ENCODE assay signal across 9 mouse cellular contexts in genomic region chr5:136427772-136428497, GRCm38 (mm10).
DNase-seq lines count a peak whose midpoint lies in the region; ATAC-seq and TF ChIP-seq lines count a peak whose summit lies in the region.
"Had no signal": no experiment of that assay in that cellular context is flagged by ENCODE, and none has a peak within 500 bp of the region (broad histone marks: within the 10 kb centered on the region; RNA-seq: fewer than 3 reads in every experiment).

No protein-coding gene starts in this region.

- no peak overlapping the region for H3K4me3 ChIP-seq in embryonic facial prominence, embryonic 10.5 days
- H3K4me3 ChIP-seq in heart, embryonic 14.5 days (ENCODE audit: control insufficient read depth in 1 of 2, insufficient read depth in 1 of 2, low read depth in 1 of 2, low read length in 2 of 2), result peak overlapping the region in 1 of 2 experiments; percentile 6; a peak in 1 of 4 replicates
- no peak overlapping the region for H3K4me3 ChIP-seq in kidney, postnatal 0 days (replicated peaks; ENCODE audit: low read depth, low read length)
- no peak overlapping the region for H3K4me3 ChIP-seq in midbrain, embryonic 15.5 days
- H3K4me3 ChIP-seq: liver, embryonic 15.5 days had no signal

- H3K9ac ChIP-seq in heart, embryonic 14.5 days (ENCODE audit: low read length), result peak overlapping the region; percentile 59
- no peak overlapping the region for H3K9ac ChIP-seq in kidney, postnatal 0 days (ENCODE audit: low read depth, low read length)
- H3K9ac ChIP-seq in midbrain, embryonic 15.5 days, result no peak overlapping the region
- H3K9ac ChIP-seq: liver, embryonic 15.5 days had no signal

- H3K27me3 ChIP-seq in embryonic facial prominence, embryonic 10.5 days (replicated peaks; ENCODE audit: low read depth, poor library complexity, severe bottlenecking), result no peaks in the 10 kb centered on the region
- no peaks in the 10 kb centered on the region for H3K27me3 ChIP-seq in heart, embryonic 14.5 days (ENCODE audit: control insufficient read depth, insufficient read depth, low read length)
- H3K27me3 ChIP-seq in kidney, postnatal 0 days (ENCODE audit: insufficient read depth, low read length), result no peaks in the 10 kb centered on the region
- no peaks in the 10 kb centered on the region for H3K27me3 ChIP-seq in midbrain, embryonic 15.5 days (replicated peaks)
- H3K27me3 ChIP-seq: liver, embryonic 15.5 days had no signal

- peaks cover 35% of the 10 kb centered on the region for H3K4me1 ChIP-seq in embryonic facial prominence, embryonic 10.5 days
- H3K4me1 ChIP-seq in heart, embryonic 14.5 days (ENCODE audit: control insufficient read depth in 2 of 2, insufficient read depth in 2 of 2, low read length in 2 of 2), result peaks cover 28 to 42% of the 10 kb centered on the region in 2 experiments
- H3K4me1 ChIP-seq in kidney, postnatal 0 days (replicated peaks; ENCODE audit: insufficient read depth, low read length), result peaks cover 29% of the 10 kb centered on the region
- peaks cover 19% of the 10 kb centered on the region for H3K4me1 ChIP-seq in midbrain, embryonic 15.5 days

- TF ChIP-seq CTCF in kidney, postnatal 0 days (IDR thresholded peaks at IDR 0.05; ENCODE audit: low read depth), result no peak

- peaks cover 8% of the 10 kb centered on the region; the same call in 1 of the 2 replicates for H3K36me3 ChIP-seq in embryonic facial prominence, embryonic 10.5 days (replicated peaks)
- H3K36me3 ChIP-seq in heart, embryonic 14.5 days (ENCODE audit: control insufficient read depth, insufficient read depth, low read length), result no peaks in the 10 kb centered on the region
- no peaks in the 10 kb centered on the region for H3K36me3 ChIP-seq in kidney, postnatal 0 days (ENCODE audit: insufficient read depth, low read length)
- H3K36me3 ChIP-seq in midbrain, embryonic 15.5 days (replicated peaks), result no peaks in the 10 kb centered on the region
- H3K36me3 ChIP-seq: liver, embryonic 15.5 days had no signal

- 82% methylated on average over 13 of the region's 13 CpGs for WGBS in embryonic facial prominence, embryonic 10.5 days
- 13% methylated on average over 13 of the region's 13 CpGs for WGBS in heart, embryonic 14.5 days
- WGBS in kidney, postnatal 0 days, result 43% methylated on average over 13 of the region's 13 CpGs
- WGBS in midbrain, embryonic 15.5 days, result 52% methylated on average over 13 of the region's 13 CpGs

- DNase-seq in cerebellum, adult 18-20 months, result peak; percentile 12 to 20
- DNase-seq in cerebellum, adult 8-10 months, result no peak
- DNase-seq in embryonic facial prominence, embryonic 10.5 days (ENCODE audit: low spot score), result no peak
- no peak for DNase-seq in kidney, postnatal 0 days (ENCODE audit: low spot score)
- no peak for DNase-seq in thymus, postnatal 25 days
- no peak for DNase-seq in Muller cell, postnatal 12 days (ENCODE audit: inconsistent ontology term)

- no peaks in the 10 kb centered on the region for H3K9me3 ChIP-seq in embryonic facial prominence, embryonic 10.5 days
- H3K9me3 ChIP-seq in heart, embryonic 14.5 days (ENCODE audit: control insufficient read depth, low read length), result no peaks in the 10 kb centered on the region
- no peaks in the 10 kb centered on the region for H3K9me3 ChIP-seq in kidney, postnatal 0 days (replicated peaks; ENCODE audit: low read length)
- no peaks in the 10 kb centered on the region for H3K9me3 ChIP-seq in midbrain, embryonic 15.5 days
- H3K9me3 ChIP-seq: liver, embryonic 15.5 days had no signal

- H3K4me2 ChIP-seq in heart, embryonic 14.5 days (ENCODE audit: low read length), result peak overlapping the region; percentile 51
- H3K4me2 ChIP-seq in kidney, postnatal 0 days (ENCODE audit: low read length), result no peak overlapping the region
- H3K4me2 ChIP-seq in midbrain, embryonic 15.5 days, result no peak overlapping the region
- H3K4me2 ChIP-seq: liver, embryonic 15.5 days had no signal

- H3K27ac ChIP-seq in embryonic facial prominence, embryonic 10.5 days (replicated peaks), result peak overlapping the region; percentile 4; the same call in 1 of the 2 replicates
- peak overlapping the region; percentile 93 to 95 for H3K27ac ChIP-seq in heart, embryonic 14.5 days (replicated peaks in 1 of 2; ENCODE audit: control insufficient read depth in 1 of 2, insufficient read depth in 1 of 2, low read depth in 2 of 2, low read length in 2 of 2)
- peak overlapping the region; percentile 73 for H3K27ac ChIP-seq in kidney, postnatal 0 days
- peak overlapping the region; percentile 65 for H3K27ac ChIP-seq in midbrain, embryonic 15.5 days
- H3K27ac ChIP-seq: liver, embryonic 15.5 days had no signal

- ATAC-seq in heart, embryonic 14.5 days (ENCODE audit: insufficient number of reproducible peaks, insufficient read depth, low FRiP score, low read depth), result peak; percentile 40
- peak; percentile 49; the same call in 1 of the 2 replicates for ATAC-seq in kidney, postnatal 0 days (replicated peaks; ENCODE audit: low FRiP score, low read depth)
- no peak for ATAC-seq in midbrain, embryonic 15.5 days (replicated peaks)

Comparison
In these comparisons a context has a peak if more than half of its experiments do, and no peak if none do; other contexts are left out.
1. DNase-seq: peak in cerebellum, adult 18-20 months (2 of 2); none in cerebellum, adult 8-10 months (single experiment), embryonic facial prominence, embryonic 10.5 days (single experiment), kidney, postnatal 0 days (single experiment), thymus, postnatal 25 days (single experiment) and Muller cell, postnatal 12 days (single experiment).
2. H3K27ac ChIP-seq: peak in every context shown above with its lines; median percentile 94 in heart, embryonic 14.5 days; 73 in kidney, postnatal 0 days; 65 in midbrain, embryonic 15.5 days; 4 in embryonic facial prominence, embryonic 10.5 days.